Mouse (Mus musculus) small intestine, adult 2 months (tissue): ENCODE results near the gene Syt8.

Source experiments
- CTCF ChIP-seq: fragments of 200-500 bp; IDR thresholded peaks from 2 replicates; pipeline ENCODE4 v1.5.1; 2012; ENCODE audit warnings: low read depth, mild to moderate bottlenecking, control low read depth, inconsistent platforms, low read length, moderate library complexity, mixed read lengths; ENCODE audit not compliant: insufficient replicate concordance, insufficient read length; ENCODE audit errors: extremely low read depth
- POLR2A ChIP-seq: fragments of 200-500 bp; IDR thresholded peaks from 2 replicates; pipeline ENCODE4 v1.6.1; 2012; ENCODE audit warnings: low read depth, mild to moderate bottlenecking, control low read depth, inconsistent platforms, low read length, moderate library complexity

- TF ChIP-seq CTCF (no peak), POLR2A (no peak)
Observed at GRCm38 (mm10) chr7:142476795-142477452, 42.3 kb downstream of the Syt8 start.
